ENCODE assay signal across 8 mouse cellular contexts in the genomic region with DNA sequence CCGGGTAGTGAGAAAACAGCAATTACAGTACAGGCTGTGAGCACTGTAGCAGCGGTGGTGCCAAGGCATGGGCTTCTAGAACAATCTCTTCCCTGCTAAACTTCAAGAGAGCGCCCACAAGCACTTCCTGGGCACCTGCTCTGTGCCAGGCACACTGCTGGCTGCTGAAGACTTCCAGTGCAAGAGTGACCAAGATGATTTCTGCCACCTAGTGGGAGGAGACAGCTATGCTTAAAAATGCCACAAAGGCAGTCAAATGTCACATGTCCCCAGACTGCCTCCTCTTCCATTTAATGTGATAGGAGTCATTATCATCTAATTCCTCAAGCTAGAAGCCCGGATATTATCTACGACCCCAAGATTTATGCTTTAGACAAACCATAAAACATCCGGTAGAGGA.
A peak's percentile ranks its signal among the peaks of the same experiment; 100 is the strongest.
DNase-seq lines count a peak whose midpoint lies in the region; ATAC-seq and TF ChIP-seq lines count a peak whose summit lies in the region.
"Had no signal": no experiment of that assay in that cellular context is flagged by ENCODE, and none has a peak within 500 bp of the region (broad histone marks: within the 10 kb centered on the region; RNA-seq: fewer than 3 reads in every experiment).

No protein-coding gene starts in this region.

- H3K27me3 ChIP-seq in Patski = no peaks in the 10 kb centered on the region
- no peaks in the 10 kb centered on the region for H3K27me3 ChIP-seq in kidney, postnatal 0 days (ENCODE audit: insufficient read depth, low read length)

- no peak overlapping the region for H3K4me3 ChIP-seq in left cerebral cortex, adult 2 months
- no peak overlapping the region for H3K4me3 ChIP-seq in kidney, postnatal 0 days (replicated peaks; ENCODE audit: low read depth, low read length)

- intact Hi-C loops in left cerebral cortex, adult 2 months (cut with DNase I) = loop anchor here (2.0 kb wide), 1 partner anchor 75 kb away; no protein-coding TSS in a partner anchor
- intact Hi-C loops in left cerebral cortex, postnatal 36 days (cut with DNase I) = no loop called here

- ATAC-seq in Patski = no peak
- no peak for ATAC-seq in kidney, postnatal 0 days (replicated peaks; ENCODE audit: low FRiP score, low read depth)
- ATAC-seq in megakaryocyte-erythroid progenitor cell, adult 5-6 weeks (replicated peaks; ENCODE audit: low FRiP score, low TSS enrichment, poor library complexity, severe bottlenecking) = peak; percentile 67; the same call in 1 of the 2 replicates

- H3K36me3 ChIP-seq in kidney, postnatal 0 days (ENCODE audit: insufficient read depth, low read length) = no peaks in the 10 kb centered on the region

- peak; percentile 72 for TF ChIP-seq CTCF in left cerebral cortex, adult 2 months (IDR thresholded peaks at IDR 0.05)
- TF ChIP-seq CTCF in Patski (IDR thresholded peaks at IDR 0.05) = peak; percentile 58
- peak; percentile 73 for TF ChIP-seq CTCF in kidney, postnatal 0 days (IDR thresholded peaks at IDR 0.05; ENCODE audit: low read depth)

- no peaks in the 10 kb centered on the region for H3K9me3 ChIP-seq in kidney, postnatal 0 days (replicated peaks; ENCODE audit: low read length)

- no peak overlapping the region for H3K27ac ChIP-seq in left cerebral cortex, adult 2 months
- H3K27ac ChIP-seq in kidney, postnatal 0 days = no peak overlapping the region
- H3K27ac ChIP-seq: macrophage had no signal

- no peak overlapping the region for H3K4me2 ChIP-seq in kidney, postnatal 0 days (ENCODE audit: low read length)

- POLR2A ChIA-PET in Patski (lab: Charles Lee) = interaction anchor here (1.0 kb wide), 1 partner anchor 57 kb away, joined by 3 read pairs; no protein-coding TSS in a partner anchor

- no peak overlapping the region for H3K9ac ChIP-seq in kidney, postnatal 0 days (ENCODE audit: low read depth, low read length)

- CTCF ChIA-PET in Patski (lab: Charles Lee) = interaction anchor here (0.7 to 2.4 kb wide), 3 partner anchors 75 to 516 kb away, joined by 3 to 12 read pairs (median 8); no protein-coding TSS in a partner anchor

- 32% methylated on average over 6 of the region's 6 CpGs for WGBS in kidney, postnatal 0 days

- DNase-seq in left cerebral cortex, adult 2 months (ENCODE audit: extremely low spot score in 1 of 2, low spot score in 2 of 2) = peak; percentile 15 to 22
- DNase-seq in left cerebral cortex, postnatal 36 days (ENCODE audit: low spot score in 2 of 2) = no peak
- no peak for DNase-seq in Patski (ENCODE audit: low read depth, low spot score)
- DNase-seq in cerebellum, postnatal 10 days = peak; percentile 64 to 68
- DNase-seq in kidney, postnatal 0 days (ENCODE audit: low spot score) = peak; percentile 66
- peak; percentile 64 for DNase-seq in thymus, postnatal 4 days

- in situ Hi-C loops in Patski (cut with MboI; ENCODE audit: low pct_unique_long_range_greater_than_20kb) = no loop called here

- 0 out of 2 replicates have a peak, but pooled peaks cover 2% of the 10 kb centered on the region for H3K4me1 ChIP-seq in kidney, postnatal 0 days (replicated peaks; ENCODE audit: insufficient read depth, low read length)

Comparison
In these comparisons a context has a peak if more than half of its experiments do, and no peak if none do; other contexts are left out.
1. DNase-seq: peak in left cerebral cortex, adult 2 months (2 of 2), cerebellum, postnatal 10 days (2 of 2), kidney, postnatal 0 days (single experiment) and thymus, postnatal 4 days (single experiment); none in left cerebral cortex, postnatal 36 days (0 of 2) and Patski (single experiment).
2. Peak in every context shown above with its lines, with median percentiles within 50 percentile points of each other: CTCF ChIP-seq.